Mouse (Mus musculus) retina, embryonic 14.5 days (tissue): Measurements from ENCODE around the gene Helz.

ENCODE experiments used
- DNase-seq: peaks from one replicate; pipeline ENCODE4 v3.0.0-alpha.2; 2015; ENCODE audit warnings: low spot score

Helz gene

DNA sequence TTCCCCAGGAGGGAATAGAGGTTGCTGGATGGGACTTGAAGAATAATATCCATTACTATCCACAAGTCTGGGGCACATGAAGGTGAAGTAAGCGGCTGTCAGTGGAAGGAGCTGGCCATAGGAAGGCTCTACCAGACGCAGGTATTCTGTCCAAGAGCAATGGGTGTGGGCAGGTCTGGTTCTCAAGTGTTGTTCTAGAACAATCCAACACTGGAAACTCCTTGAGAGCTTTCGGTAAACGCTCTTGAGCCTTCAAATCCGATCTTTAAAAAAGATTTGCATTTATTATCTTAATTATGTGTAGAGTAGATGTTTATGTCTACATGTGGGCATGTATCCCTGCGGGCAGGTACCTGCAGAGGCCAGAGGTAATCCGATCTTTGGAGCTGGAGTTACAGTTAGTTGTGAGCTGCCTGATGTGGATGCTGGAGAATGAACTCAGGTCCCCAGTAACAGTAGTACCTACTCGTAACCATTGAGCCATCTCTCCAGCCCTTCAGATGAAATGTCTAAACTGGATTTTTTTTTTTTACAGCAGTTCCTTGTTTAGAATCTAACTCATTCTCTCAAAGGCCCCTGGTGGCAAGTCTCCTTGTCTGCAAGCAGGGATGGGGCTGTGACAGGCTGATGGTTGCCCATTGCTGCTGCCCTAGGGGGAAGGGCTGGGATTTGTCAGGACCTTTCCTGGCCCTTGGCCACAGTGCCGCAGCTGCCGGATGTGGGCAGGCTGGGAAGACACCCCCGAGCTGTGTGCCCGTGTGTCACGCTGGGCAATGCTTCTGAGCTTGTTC is 180.5 kb downstream of the Helz start:
- DNase-seq: no peak

- no peak for DNase-seq
Measured at GRCm38 (mm10) chr11:107729141-107729540, 181.4 kb downstream of the Helz start.

- DNase-seq: no peak
Measured at GRCm38 (mm10) chr11:107730940-107731339, 183.2 kb downstream of the Helz start.

GRCm38 (mm10) chr11:107731498-107731897 is 183.8 kb downstream of the Helz start:
- no peak for DNase-seq

DNA sequence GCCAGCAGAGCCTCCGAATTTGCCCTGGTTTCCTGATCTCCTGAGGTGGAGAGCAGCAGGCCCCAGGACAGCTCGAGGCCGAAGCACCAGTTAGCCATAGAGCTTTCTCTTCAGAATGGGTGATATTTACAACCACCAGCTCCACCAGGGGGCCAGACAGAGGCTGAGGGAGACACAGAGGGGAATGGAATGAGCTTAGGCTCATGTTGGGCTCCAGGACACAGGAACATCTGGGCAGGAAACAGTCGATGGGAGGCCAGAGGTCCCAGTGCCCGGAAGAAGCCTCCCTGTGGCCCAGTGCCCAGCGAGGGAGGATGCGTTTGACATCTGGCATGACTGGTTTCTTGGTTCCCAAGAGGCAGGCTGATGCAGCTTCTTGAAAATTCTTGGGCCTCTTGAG is 186.4 kb downstream of the Helz start:
- no peak for DNase-seq

DNA sequence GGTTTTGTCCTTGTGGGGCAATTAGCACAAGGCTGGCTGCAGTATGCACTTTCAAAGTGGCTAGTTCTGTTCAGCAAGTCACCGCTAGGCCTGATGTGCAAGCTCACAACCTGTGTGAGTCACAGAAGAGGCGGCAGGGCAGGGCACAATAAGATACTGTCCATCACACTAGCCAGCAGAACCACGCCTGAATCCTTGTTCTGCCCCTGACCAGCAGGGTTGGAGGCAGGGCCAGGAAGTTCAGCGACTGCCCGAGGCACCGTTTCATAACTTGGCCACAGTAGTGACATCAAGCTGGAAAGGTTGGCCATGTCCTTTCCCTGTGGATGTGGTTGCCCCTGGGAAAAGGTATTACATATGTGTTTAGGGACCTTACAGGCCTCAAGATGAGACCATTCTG is 190.2 kb downstream of the Helz start:
- DNase-seq: no peak

DNA sequence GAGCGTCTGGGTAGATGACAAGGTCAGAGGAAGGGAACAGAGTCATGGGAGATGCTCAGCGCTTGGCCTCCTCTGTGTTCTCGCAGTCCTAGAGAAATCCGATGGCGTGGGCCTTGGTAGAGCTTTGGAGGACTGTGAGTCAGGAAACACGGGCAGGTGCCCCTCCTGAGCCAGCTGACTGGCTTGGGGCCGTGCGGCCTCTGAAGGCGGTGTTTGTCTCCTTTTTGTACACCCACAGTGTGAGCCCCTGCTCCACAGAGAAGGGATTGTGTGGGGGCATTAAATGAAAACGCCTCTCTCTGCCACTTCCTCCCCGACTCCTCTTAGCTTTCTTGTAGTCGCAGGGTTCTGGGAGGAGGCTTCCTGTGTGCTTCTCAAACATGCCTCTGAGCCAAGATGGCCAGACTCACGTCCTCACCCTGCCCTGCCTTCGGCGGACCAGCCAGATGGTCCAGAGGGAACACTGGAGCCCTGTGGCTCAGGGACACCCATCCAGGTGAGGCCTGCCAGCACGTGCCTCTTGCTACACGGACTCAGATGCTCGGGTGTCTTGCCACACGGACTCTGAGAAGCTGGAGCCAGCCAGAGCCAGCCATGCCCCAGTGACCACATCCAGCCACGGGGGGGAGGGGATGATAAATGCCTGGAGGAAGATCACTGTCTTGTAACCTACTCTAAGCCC is 190.8 kb downstream of the Helz start:
- DNase-seq: no peak

DNA sequence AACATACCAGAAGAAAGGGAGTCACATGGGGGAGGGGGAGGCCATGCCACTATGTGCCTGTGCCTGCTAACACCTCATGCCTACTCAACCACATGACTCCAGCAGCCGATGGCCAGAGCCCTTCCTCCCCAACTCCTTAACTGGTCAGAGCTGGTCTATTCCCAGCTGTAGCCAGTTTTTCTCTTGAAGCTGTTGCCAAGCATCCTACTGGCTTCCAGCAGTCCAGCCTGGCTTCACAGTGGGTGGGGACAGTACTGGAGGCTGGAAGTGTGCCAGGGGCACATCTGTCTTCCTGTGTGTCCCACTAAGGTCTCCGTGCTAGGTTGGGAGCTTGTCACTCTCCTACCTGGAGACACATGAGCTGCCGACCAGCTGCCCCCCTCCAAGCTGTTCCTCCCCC is 195.4 kb downstream of the Helz start:
- DNase-seq: no peak
